Mouse (Mus musculus) telencephalon, adult 2 months (tissue): ENCODE results near the gene Cadm4.
"Not testable (repeated sequence)": the region's sequence is repeated elsewhere in the genome, so short reads cannot be mapped to it uniquely, and the experiment has no call there.

Experiments
- DNase-seq: peaks from one replicate; pipeline ENCODE4 v3.0.0-alpha.2; 2011; ENCODE audit warnings: low read depth, low spot score

Gene Cadm4

DNA sequence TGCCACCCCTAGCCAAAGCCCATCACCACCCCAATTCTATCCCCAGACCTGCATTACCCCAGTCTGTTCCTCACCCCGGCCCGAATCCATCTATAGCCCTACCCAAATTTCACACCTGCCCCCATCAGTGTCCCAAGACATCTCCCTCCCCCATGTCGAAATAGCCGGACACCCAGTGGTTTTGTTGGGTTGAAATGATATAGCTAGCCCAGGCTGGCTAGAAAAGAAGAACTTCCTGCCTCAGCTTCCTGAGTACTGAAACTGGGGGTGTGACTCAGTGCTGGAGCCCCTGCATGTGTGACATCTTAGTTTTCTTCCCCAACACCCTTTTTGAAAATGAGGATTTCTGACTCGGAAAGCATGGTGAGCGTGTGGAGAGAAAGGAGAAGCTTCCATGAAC is 15.0 kb upstream of the Cadm4 start:
- no peak for DNase-seq

GRCm38 (mm10) chr7:24467886-24468285 is 13.9 kb upstream of the Cadm4 start:
- no peak for DNase-seq

GRCm38 (mm10) chr7:24469126-24469525 is 12.7 kb upstream of the Cadm4 start:
- DNase-seq, result no peak

DNA sequence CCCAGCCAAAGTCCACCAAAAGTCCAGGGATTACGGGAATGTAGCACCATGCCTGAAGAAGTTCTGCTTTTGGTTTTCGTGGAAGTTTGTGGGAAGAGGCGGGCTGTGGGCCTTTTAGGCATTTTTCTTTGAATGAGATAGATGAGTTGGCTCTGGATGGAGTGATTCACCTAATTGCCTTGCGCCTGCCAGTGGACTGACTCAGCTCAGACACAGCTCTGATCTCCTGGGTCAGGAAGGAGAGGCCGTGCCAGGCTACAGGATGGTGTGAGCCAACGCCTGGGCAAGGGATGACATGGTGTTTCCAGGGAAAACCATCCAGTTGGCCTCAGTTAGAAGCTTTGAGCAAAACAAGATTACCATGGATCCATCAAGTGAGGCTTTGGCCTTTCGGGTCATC is 11.5 kb upstream of the Cadm4 start:
- DNase-seq, result no peak

DNA sequence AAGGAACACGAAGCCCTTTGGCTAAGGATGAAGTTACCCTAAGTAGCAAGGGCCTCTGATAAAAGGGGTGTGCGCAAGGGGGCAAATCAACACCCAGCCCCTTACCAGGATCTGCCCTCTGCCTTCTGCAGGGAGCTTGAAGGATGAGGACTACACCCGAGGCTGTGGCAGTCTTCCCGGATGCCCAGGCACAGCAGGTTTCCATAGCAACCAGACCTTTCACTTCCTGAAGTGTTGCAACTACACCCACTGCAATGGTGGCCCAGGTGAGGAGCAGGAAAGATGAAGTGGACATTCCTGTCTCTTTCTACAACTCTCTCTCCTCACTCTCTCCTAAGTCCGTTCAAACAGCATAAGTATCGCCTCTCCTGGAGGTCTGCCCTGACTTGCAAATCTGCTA is 9.4 kb upstream of the Cadm4 start:
- no peak for DNase-seq

- DNase-seq, result no peak
Observed at GRCm38 (mm10) chr7:24472937-24473336, 8.9 kb upstream of the Cadm4 start.

DNA sequence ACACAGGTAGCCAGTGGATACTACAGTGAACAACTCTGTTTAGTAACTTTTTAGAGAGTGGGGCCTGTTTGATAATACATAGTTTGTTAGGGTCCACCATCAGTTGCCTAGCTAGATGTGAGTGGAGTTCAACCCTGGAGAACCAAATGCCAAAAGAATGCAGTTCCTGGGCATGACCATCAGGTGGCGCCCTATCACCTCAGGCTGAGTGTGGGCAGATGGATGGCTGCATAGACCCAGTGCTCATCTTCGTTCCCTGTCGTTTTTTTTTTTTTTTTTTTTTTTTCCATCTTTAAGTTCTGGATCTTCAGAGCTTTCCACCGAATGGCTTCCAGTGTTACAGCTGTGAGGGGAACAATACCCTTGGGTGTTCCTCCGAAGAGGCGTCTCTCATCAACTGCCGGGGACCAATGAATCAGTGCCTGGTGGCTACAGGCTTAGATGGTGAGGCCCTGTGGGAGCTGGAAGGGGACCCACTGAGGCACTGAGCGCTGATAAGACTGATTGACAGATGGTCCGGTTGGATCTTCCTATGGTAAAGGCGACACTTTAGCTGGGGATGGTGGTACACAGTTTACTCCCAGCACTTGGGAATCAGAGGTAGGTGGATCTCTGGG is 7.8 kb upstream of the Cadm4 start:
- DNase-seq, result no peak

DNA sequence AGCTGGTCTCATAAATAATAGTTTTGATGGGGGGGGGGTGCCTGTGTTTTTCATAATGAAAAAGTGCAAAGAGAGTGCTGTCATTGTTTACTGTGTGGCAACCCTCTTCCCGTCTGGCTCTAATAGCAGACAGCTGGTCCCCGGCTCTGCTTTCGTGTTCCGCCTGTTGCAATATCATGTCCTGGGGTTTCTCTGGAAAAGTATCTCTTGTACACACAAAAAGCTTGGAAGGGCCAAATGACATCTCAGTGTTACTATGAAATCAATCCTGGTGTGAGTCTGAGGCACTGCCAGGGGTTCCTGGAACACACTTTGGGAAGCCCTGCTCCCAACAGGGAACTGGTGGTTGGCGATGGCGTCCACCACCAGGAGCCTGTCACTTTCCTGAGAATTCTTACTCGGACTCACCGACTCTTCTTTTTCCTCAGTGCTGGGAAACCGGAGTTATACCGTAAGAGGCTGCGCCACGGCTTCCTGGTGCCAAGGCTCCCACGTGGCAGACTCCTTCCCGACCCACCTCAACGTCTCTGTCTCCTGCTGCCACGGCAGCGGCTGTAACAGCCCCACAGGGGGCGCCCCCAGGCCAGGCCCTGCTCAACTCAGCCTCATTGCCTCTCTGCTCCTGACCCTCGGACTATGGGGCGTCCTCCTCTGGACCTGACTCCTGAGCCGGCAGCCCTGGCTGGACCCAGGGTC is 6.9 kb upstream of the Cadm4 start:
- no peak for DNase-seq

DNA sequence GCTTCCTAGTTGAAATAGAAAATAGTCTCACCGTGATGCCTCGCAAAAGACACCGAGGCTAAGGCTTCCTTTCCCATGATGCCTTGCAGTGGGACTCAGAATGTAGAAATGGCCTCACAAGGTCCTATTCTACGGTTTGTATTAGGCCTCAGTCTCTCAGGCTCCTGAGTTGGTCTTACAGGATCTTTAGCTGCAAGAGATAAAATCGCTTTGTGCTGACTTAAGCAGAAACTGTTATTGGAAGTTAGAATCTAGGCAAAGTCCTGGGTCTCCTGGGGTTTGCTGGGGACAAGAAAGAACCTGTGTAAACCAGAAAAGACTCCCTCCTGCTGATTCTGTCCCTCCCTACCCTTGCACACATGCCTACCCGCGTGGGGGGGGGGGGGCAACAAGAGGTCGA is 5.5 kb upstream of the Cadm4 start:
- no peak for DNase-seq

DNA sequence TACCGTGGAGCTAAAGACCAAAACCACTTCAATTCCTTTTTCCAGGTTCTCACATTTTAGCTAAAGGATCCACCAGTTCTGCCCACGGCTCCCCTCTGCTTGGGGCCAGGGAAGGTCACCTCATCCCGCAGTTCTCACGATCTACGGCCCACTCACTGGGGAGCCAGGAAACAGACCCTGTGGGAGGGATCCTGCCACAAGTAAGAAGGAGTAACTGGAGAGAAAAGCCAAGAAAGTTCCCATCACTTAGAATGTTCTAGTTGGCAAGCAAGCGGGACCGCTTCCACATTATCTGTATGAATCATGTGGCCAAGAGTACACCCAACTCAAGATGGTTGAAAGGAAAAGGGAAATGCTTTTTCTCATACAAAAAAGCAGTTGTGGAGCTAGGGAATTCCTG is 5.0 kb upstream of the Cadm4 start:
- DNase-seq, result peak; percentile 55

- no peak for DNase-seq
Observed at GRCm38 (mm10) chr7:24478911-24479310, 2.9 kb upstream of the Cadm4 start.

DNA sequence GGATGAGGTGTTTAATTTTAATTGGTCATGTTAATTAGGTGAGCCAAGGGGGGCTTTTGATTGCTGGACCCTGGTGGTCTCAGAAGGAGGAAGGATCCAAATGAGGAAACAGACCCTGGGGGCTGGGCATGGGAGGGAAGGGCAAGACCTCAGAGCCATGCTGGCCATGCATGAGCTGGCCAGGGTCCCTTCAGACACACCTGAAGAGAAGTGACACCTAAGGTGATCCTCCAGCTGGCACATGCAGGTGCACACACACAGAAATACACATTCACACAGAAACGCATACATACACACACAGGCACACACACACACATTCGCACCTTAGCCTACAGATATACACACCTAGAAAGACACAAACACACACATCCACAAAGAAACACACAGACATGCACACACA is 2.1 kb upstream of the Cadm4 start:
- DNase-seq, result no peak

DNA sequence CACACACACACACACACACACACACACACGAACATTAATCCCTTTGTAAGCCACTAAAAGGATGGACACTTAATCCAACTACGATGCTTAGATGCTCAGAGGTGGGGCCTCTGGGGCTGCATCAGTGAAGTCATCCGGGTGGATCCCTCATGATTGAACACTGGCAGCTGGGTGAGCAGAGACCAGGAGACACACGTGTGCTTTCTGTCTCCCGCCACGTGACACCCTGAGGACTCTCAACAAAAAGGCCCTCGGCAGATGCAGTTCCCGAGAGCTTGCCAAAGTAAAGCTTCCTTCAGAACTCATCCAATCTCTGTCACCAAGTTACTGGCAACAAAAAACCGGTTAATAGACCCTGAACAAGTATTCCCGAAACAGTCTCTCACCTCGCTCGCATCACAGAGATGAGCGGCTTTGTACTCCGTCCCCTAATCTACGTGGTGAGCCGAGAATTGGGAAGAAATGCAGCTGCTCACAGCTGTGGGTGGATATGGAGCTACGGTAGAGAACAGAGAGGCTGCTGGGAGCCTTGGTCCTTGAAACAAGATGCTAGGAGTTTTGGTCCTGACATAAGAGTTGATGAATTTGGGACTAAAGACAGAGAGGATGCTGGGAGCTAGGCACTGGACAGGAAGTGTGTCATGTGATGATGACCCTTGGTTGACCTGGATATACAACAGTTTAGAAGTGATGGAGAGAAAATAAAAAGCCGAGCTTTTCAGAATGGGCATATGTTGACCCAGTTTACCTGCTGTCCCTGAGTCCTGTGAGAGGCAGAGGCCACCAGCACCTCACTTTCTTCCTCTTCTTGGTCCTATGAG is 1.5 kb upstream of the Cadm4 start:
- DNase-seq, result peak; percentile 64

DNA sequence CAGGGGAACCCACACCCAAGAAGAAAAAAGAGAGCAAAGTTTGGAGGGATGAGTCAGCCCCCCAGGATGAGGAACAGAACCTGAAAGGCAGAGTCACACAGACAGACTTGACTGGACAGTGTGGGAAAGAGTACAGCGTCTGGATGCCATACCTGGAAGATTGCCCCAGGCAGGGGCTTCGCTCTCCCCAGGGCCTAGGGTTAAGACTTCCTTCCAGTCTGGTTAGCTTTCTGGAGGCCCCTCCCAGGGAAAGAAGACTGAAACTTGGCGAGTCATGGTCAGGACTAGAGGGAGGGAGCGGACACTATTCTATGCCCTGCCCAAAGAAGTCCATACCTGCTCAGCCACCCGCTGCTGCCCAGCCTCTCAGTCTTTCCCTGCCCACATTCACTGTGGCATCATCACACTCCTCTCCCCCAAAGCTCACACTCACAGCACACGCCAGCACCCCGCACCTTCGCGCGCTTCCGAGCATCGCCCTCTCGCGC is 793 bp upstream of the Cadm4 start:
- DNase-seq, result no peak

DNA sequence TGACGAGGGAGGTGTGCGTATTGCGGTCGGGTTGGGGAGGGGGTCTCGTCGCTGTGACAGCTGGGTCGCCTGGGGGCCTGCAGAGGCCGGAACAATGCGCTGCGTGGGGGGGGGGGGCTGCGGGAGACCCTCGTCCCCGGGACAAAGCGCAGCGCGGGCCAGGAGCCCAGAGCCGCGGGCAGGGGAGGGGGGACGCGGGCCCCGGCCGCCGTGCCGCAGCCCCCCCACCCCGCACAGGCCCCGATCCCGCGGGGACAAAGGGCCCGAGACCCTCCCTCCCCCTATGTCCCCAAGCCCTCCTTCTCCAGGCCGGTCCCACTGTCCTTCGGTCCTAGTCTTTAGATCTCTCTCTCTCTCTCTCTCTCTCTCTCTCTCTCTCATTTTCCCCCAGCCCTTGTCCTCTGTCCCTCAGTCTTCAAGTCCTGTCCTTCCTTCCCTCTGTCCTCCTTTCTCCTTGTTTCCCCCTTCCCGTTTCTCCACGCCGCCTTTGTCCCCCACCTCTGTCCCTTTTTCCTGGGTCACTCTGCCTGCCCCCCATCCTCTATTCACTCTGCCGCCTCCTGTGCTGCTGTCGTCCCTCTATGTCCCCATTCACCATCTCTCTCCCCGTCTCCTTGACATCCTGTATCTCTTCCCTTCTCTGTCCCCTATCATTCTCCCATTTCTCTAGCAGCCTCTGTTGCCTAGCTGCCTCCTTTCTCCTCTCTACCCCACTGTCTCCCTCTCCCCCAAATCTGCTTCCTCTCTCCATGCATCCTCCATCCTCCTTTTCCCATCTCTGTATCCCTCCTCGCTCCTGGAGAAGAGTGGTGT is 591 bp downstream of the Cadm4 start:
- DNase-seq, result no peak

GRCm38 (mm10) chr7:24483291-24483690 is 1.5 kb downstream of the Cadm4 start:
- not testable (repeated sequence) for DNase-seq

DNA sequence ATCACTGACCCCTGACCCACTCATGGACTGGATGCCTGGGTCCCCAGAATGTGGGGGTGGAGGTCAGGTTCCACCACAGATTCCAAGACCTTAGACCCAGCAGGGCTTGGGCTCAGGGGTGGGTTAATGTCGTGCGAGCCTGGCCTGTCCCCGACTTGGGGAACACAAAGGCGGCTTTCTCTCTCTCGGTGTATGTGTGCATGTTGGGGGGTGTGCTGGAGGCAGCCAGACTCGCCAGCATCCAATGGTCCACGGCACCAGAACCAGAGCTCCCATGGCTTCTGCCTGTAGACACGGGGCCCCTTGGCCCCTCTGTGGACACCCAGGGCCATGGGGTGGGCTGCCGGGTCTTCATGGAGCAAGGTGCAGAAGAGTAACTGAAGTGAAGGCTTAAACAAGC is 3.7 kb downstream of the Cadm4 start:
- no peak for DNase-seq

- no peak for DNase-seq
Observed at GRCm38 (mm10) chr7:24486654-24487130, 4.9 kb downstream of the Cadm4 start.

GRCm38 (mm10) chr7:24487403-24487802 is 5.6 kb downstream of the Cadm4 start:
- DNase-seq, result no peak

DNA sequence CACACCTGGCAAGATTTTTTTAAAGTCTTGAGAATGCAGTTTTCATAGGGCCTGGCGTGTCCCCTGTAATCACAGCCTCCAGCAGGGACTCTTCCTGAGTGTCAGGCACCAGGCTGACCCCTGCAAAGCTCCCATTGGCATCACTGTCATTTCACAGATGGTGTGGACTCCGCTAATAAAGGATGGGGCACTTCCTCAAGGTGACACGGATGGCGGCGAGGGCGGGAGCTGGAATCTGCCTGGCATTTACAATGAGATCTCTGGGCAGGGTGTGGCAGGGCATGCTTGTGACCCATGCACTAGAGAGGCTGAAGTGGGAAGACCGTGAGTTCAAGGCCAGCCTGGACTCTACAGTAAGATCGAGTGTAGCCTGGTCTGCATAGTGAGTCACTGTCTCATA is 6.5 kb downstream of the Cadm4 start:
- no peak for DNase-seq

- DNase-seq, result no peak
Observed at GRCm38 (mm10) chr7:24499856-24500577, 18.2 kb downstream of the Cadm4 start.
